Mouse (Mus musculus): Measurements from ENCODE around the gene Crcp.
A peak's percentile ranks its signal among the peaks of the same experiment; 100 is the strongest.

Crcp gene

GRCm38 (mm10) chr5:130059413-130060328, 30.6 kb downstream of the Crcp start:
- peak; percentile 97 for DNase-seq

GRCm38 (mm10) chr5:130060329-130060665, 31.2 kb downstream of the Crcp start:
- no peak for DNase-seq

- peak; percentile 97 for DNase-seq
Observed at GRCm38 (mm10) chr5:130062096-130062495, 33.0 kb downstream of the Crcp start.

GRCm38 (mm10) chr5:130063760-130064159, 34.7 kb downstream of the Crcp start:
- DNase-seq: peak; percentile 92

- no peak for DNase-seq
Observed at GRCm38 (mm10) chr5:130065579-130065978, 36.5 kb downstream of the Crcp start.

- DNase-seq: no peak
Observed at GRCm38 (mm10) chr5:130067841-130068264, 38.8 kb downstream of the Crcp start.

GRCm38 (mm10) chr5:130073026-130073425, 43.9 kb downstream of the Crcp start, which contains the start of gene Tpst1:
Tpst1 (plus strand) TSS chr5:130073326.
- no peak for DNase-seq

GRCm38 (mm10) chr5:130074491-130074890, 45.4 kb downstream of the Crcp start:
- no peak for DNase-seq

GRCm38 (mm10) chr5:130076396-130076795, 47.3 kb downstream of the Crcp start:
- DNase-seq: peak; percentile 96

- DNase-seq: no peak
Observed at GRCm38 (mm10) chr5:130078096-130078833, 49.2 kb downstream of the Crcp start.

GRCm38 (mm10) chr5:130078834-130079156, 49.7 kb downstream of the Crcp start:
- peak; percentile 91 for DNase-seq

- DNase-seq: peak; percentile 100
Observed at GRCm38 (mm10) chr5:130079202-130080050, 50.3 kb downstream of the Crcp start.

- DNase-seq: no peak
Observed at GRCm38 (mm10) chr5:130080051-130080681, 51.1 kb downstream of the Crcp start.

- DNase-seq: no peak
Observed at GRCm38 (mm10) chr5:130081181-130081881, 52.2 kb downstream of the Crcp start.

- DNase-seq: no peak
Observed at GRCm38 (mm10) chr5:130082431-130082830, 53.3 kb downstream of the Crcp start.

- no peak for DNase-seq
Observed at GRCm38 (mm10) chr5:130084271-130084670, 55.2 kb downstream of the Crcp start.

- DNase-seq: no peak
Observed at GRCm38 (mm10) chr5:130088008-130088407, 58.9 kb downstream of the Crcp start.

- DNase-seq: no peak
Observed at GRCm38 (mm10) chr5:130088612-130089011, 59.5 kb downstream of the Crcp start.

GRCm38 (mm10) chr5:130089177-130089576, 60.1 kb downstream of the Crcp start:
- peak; percentile 92 for DNase-seq

GRCm38 (mm10) chr5:130089626-130090393, 60.7 kb downstream of the Crcp start:
- peak; percentile 94 for DNase-seq

- DNase-seq: no peak
Observed at GRCm38 (mm10) chr5:130096754-130097153, 67.7 kb downstream of the Crcp start.

All from heart, adult 11 months (tissue).